Mouse (Mus musculus): ENCODE data around the gene Rhou.

The Rhou gene

DNA sequence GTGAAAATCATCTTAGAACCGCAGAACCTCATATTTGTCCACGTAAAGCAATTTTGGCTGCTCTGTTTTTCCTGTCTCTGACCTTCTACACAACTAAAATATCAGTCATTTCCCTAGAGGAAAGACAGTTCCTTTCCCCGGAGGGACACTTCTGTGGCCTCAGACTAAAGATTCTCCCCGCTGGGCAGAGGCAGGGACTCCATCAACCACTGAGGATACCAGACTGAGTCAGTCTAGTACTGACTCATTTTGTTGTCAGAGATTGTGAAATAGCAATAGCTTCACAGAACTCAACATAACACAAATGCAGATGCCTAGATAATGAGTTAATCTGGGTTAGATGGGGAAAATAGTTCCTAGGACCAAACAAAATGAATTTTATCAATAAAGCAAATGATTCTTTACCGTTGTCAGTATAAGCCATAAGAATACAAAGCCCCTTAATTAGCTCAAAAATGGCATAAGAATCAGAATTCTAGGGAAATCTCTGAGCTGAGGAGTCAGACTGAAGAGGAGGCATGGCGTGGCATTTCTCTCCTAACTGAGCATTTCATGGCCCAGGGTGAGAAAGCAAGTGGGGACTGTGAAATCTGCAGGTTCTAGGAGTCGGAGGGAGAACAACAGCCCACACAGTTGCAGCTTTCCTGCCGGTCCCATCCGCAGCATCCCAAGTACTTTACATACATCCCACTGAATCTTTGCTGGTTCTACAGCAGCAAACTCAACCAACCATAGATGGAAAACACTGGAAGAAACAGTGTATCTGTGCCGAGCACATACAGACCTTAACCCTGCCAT is 38.6 kb downstream of the Rhou start:
- WGBS = 65% methylated on average over 10 of the region's 10 CpGs

- 81% methylated on average over 9 of the region's 9 CpGs for WGBS
Measured at GRCm38 (mm10) chr8:123696167-123696566, 42.4 kb downstream of the Rhou start.

DNA sequence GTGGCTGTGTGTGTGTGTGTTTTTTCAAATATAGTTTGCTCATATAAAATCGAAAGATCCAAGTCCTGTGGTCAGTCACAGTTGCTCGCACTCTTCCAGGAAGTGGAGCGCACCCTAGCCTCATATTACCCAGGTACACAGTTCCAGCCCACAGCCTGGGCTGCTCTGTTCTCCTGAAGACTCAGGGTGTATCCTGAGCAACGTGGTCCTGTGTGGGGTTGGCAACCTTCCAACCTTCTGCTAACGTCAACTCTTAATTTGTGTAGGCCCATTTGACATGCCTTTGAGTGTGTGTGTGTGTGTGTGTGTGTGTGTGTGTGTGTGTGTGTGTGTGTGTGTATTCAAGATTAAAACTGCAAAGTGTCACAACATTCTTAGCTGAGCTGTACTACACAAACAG is 43.6 kb downstream of the Rhou start:
- 55% methylated on average over 5 of the region's 5 CpGs for WGBS

DNA sequence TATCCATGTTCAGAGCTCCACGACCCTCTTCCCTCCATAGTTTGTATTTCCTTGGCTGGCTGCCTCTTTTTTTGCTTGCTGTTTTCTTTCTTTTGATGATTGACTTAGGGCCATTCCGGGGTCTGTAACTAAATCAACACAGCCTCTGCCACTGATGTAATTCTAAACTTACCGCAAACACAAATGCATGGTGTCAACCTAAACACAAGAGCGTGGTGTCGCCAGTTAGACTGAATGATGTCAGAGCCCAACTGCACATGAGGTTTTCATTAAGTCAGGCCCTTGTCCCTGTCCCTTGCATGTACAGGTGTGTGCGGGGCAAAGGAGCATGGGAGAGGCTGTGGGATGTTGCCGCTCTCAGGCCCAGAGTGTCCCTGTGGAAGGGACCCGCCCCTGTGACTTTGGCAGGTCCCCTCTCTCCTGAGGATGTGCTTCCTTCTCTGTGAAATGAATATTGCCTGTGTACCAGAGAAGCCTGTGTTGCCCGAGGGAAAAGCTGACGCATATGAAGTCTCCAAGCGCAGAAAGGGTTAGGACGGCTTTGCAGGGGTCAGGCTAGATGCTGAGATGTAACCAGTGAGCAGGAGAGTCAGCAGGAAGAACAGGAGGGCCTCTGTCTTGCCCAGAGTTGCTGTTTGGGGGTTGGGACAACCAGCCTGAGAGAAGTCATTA is 46.8 kb downstream of the Rhou start:
- 74% methylated on average over 12 of the region's 12 CpGs for WGBS

GRCm38 (mm10) chr8:123701952-123702587 is 48.3 kb downstream of the Rhou start:
- 44% methylated on average over 15 of the region's 15 CpGs for WGBS

- 55% methylated on average over 5 of the region's 5 CpGs for WGBS
Measured at GRCm38 (mm10) chr8:123705376-123705775, 51.6 kb downstream of the Rhou start.

DNA sequence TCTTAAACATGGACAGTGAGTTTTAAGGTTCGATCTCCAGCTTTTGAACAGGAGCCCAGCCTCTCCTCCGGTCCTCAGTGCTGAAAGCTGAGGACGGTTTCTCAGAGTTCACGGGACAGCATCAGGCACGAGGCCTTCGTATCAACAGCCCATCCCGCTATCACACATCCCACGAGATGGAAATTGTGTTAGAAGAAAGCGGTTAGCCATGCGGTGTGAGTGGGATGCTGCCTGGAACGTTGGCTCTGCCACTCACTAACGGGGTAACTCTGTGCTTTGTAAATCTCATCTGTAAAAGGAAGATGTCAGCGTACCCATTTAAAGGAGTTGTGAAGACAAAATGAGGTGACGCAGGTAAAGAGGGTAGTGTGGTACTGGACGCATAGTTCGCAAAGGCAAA is 53.4 kb downstream of the Rhou start:
- WGBS = 61% methylated on average over 16 of the region's 16 CpGs

GRCm38 (mm10) chr8:123708729-123709128 is 55.0 kb downstream of the Rhou start:
- 71% methylated on average over 8 of the region's 8 CpGs for WGBS

GRCm38 (mm10) chr8:123710335-123710734 is 56.6 kb downstream of the Rhou start:
- 86% methylated on average over 5 of the region's 5 CpGs for WGBS

Data from cerebral cortex, adult 2 months (tissue).